Mouse (Mus musculus) intestine, embryonic 15.5 days (tissue): ENCODE measurements at regions not wholly inside any gene's neighbourhood (a gene's known extent, or its start where the extent isn't known, plus 50 kb on each side); places are given as distances from the start of the nearest gene placed in this dataset.

Source experiments
- ATAC-seq: fragments of 200-750 bp; cut with Nextera tagmentation; 2 replicates; pipeline ENCODE4 v1.8.0; 2017; ENCODE audit warnings: moderate TSS enrichment, moderate library complexity
- H3K27ac ChIP-seq: fragments of 300-500 bp; sonication (generic); 2 replicates; pipeline ENCODE4 v1.5.1; 2015; ENCODE audit warnings: mild to moderate bottlenecking, inconsistent platforms
- H3K27me3 ChIP-seq: fragments of 300-500 bp; sonication (generic); replicated peaks from 2 replicates; pipeline ENCODE4 v1.6.1; 2015; ENCODE audit warnings: inconsistent platforms
- H3K36me3 ChIP-seq: fragments of 300-500 bp; sonication (generic); 2 replicates; pipeline ENCODE4 v1.6.1; 2015; ENCODE audit warnings: inconsistent platforms
- H3K4me1 ChIP-seq: fragments of 300-500 bp; sonication (generic); replicated peaks from 2 replicates; pipeline ENCODE4 v1.6.1; 2015; ENCODE audit warnings: inconsistent platforms
- H3K4me2 ChIP-seq: fragments of 300-500 bp; sonication (generic); replicated peaks from 2 replicates; pipeline ENCODE4 v1.6.1; 2015; ENCODE audit warnings: mild to moderate bottlenecking, inconsistent platforms
- H3K4me3 ChIP-seq: fragments of 300-500 bp; sonication (generic); replicated peaks from 2 replicates; pipeline ENCODE4 v1.5.1; 2015; ENCODE audit warnings: inconsistent platforms
- H3K9ac ChIP-seq: fragments of 300-500 bp; sonication (generic); 2 replicates; pipeline ENCODE4 v1.6.1; 2015; ENCODE audit warnings: inconsistent platforms
- H3K9me3 ChIP-seq: fragments of 300-500 bp; sonication (generic); 2 replicates; pipeline ENCODE4 v1.6.1; 2016; ENCODE audit warnings: inconsistent platforms
- WGBS: fragments of 180-500 bp; shearing (Covaris S2); methylation state at CpG from one replicate; pipeline ENCODE4 v1.1.7; 2015; 5-methylcytosine and 5-hydroxymethylcytosine counted together

DNA sequence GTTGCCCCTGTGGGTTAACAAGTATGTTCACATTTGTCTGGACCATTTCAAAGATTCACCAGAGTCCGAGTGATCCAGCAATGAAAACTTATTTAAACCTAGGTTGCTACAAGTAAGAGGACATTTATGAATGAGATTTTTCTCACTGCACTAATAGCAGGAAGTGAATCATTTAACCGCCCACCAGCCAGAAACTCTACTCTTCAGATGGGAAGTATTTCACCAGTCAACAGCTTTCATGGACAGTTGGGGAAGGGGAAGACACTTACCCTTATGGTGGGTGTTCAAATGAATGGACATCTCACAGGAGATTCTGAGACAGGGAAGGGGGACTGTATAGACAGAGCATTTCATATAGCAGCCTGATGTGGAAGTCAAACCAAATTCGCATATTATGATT, 113.7 kb upstream of the Cd180 start:
- WGBS, result 86% methylated on average over 3 of the region's 3 CpGs

DNA sequence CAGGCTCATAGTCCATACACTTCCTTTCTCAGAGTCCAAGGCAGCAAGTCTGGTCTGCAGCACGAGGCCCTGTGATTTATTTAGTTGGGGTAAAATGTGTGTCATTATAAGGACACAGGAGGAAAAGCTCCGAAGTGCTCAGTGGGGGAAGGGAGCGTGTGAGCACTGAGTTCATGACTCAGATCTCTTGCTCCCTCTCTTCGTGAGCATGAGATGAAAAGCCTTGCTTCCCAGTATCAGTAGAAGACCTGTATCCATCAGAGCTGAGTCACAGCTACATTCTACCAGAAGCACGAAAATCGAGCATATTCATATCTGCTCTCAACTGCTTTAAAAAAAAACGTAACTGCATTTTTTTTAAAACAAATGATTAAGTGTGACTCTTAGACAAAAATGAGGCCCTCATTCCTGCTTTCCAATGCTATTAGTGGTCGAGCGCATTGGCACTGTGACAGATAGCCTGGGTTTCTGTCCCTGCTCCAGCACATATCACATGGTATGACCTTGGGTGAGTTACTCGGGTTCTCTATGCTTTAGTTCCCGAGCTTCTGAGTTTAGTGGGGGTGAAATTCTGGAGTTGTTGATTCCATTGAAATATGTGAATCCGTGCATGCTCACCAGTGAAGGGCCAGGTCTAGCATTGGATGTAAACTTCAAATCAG, 109.2 kb upstream of the Cd180 start:
- ATAC-seq, result no peak; the same call in 1 of the 2 replicates
- no peak overlapping the region for H3K9ac ChIP-seq
- 53% methylated on average over 12 of the region's 12 CpGs for WGBS
- H3K4me2 ChIP-seq, result no peak overlapping the region
- no peaks in the 10 kb centered on the region; the same call in 1 of the 2 replicates for H3K4me1 ChIP-seq
- H3K9me3 ChIP-seq, result no peaks in the 10 kb centered on the region
- no peaks in the 10 kb centered on the region for H3K36me3 ChIP-seq
- no peak overlapping the region for H3K27ac ChIP-seq
- no peaks in the 10 kb centered on the region for H3K27me3 ChIP-seq
- H3K4me3 ChIP-seq, result no peak overlapping the region

More for the DNA sequence above, 113.7 kb upstream of the Cd180 start:
- no peak overlapping the region for H3K4me2 ChIP-seq
- H3K27ac ChIP-seq, result no peak overlapping the region
- H3K27me3 ChIP-seq, result no peaks in the 10 kb centered on the region
- H3K36me3 ChIP-seq, result no peaks in the 10 kb centered on the region
- ATAC-seq, result no peak
- H3K9ac ChIP-seq, result no peak overlapping the region
- H3K9me3 ChIP-seq, result no peaks in the 10 kb centered on the region
- H3K4me1 ChIP-seq, result no peaks in the 10 kb centered on the region
- H3K4me3 ChIP-seq, result no peak overlapping the region

DNA sequence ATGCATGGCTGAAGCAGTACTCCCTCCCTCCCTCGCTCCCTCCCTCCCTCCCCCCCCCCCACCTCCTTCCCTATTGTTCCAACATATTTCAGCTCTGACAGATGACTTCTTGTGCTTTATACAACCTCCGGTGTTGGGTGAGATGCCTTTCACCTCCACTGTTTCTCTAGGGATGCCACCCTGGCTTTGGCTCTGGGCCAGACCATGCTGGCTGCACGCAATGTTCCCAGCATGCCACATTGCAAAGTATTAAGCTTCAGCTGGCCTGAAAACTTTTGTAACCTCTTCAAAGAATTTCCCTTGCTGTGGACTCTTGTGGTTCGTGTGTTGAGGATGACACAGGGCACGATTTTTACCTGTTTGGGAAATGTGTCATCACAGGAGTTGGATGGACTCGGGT, 107.1 kb upstream of the Cd180 start:
- Histone ChIP-seq H3K9me3 (no peaks in the 10 kb centered on the region), H3K4me1 (peaks cover 5% of the 10 kb centered on the region), H3K9ac (no peak overlapping the region), H3K27me3 (no peaks in the 10 kb centered on the region), H3K4me2 (no peak overlapping the region), H3K27ac (no peak overlapping the region), H3K36me3 (no peaks in the 10 kb centered on the region), H3K4me3 (no peak overlapping the region)
- ATAC-seq, result no peak
- WGBS, result 73% methylated on average over 6 of the region's 6 CpGs

DNA sequence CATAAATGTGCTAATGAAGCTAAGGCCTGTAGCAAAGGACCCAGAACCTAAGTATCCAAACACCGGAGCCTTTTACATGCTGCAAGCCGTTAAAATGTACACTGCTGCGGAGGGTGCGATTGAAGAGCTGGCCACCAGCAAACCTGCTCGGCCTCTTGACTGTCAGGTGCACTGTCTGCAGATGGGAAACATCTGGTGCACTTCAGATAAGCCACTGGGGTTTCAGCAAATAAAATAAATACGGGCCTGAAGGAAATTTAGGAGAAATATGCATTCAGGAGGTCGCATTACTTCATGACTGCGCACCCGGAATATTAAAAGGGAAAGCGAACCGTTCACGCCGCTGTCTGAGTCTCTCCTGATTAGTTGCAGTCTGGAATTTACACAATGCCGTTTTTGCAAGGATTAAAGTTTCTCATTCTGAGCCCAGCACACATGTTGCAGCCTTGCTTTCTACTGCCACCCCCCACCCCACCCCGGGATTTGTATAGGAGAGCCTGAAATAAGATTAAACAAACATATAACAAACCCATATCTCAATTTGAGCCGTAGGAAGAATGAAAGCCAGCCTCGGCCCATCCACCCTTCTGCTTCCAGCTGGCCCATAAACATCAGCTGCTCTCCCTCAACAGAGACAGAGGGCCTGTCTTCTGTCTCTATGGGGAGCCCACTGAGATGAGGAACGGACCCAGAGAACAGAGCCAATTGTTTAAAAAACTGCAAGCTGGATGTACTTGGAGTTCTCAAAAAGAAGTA, 103.5 kb upstream of the Cd180 start:
- Histone ChIP-seq H3K4me2 (peak overlapping the region; percentile 46), H3K36me3 (no peaks in the 10 kb centered on the region), H3K4me3 (no peak overlapping the region), H3K4me1 (peaks cover 5% of the 10 kb centered on the region), H3K9ac (no peak overlapping the region), H3K9me3 (no peaks in the 10 kb centered on the region), H3K27ac (peak overlapping the region; percentile 77), H3K27me3 (no peaks in the 10 kb centered on the region)
- peak; percentile 92 for ATAC-seq
- WGBS, result 29% methylated on average over 18 of the region's 18 CpGs

DNA sequence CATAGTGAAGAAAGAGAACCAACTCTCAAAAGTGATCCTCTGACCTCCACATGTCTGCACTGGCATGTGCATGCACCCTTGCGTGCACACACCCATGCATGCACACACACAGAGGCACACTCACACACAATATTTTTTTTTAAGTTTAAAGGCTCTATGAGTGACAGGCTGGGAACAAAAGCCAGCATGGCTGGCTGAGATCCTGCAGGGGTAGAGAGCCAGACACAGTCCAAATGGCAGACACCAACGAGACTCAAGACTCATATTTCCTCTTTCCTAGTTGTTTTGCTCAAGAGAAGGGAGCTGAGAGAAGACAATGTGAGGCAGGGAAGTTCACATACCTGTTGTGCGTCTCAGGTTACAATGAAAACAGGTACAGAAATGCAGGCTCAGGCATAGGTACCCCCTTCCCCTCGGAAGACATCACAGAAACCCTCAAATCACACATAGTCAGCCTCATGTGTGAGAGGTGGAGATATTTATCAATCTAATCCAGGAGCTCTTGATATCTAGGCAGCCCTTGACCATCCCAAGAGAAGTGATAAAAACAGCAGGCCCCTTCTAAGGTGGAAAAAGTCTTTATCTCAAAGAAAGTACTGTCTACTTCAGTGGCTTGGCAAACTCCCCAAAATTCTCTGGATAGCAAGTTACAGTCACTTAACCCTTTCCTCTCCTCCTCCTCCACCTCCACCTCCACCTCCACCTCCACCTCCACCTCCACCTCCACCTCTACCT, 101.4 kb upstream of the Cd180 start:
- no peak for ATAC-seq
- Histone ChIP-seq H3K36me3 (no peaks in the 10 kb centered on the region), H3K4me2 (no peak overlapping the region), H3K27me3 (no peaks in the 10 kb centered on the region), H3K27ac (no peak overlapping the region), H3K4me3 (no peak overlapping the region), H3K4me1 (peaks cover 5% of the 10 kb centered on the region), H3K9me3 (no peaks in the 10 kb centered on the region), H3K9ac (no peak overlapping the region)
- 73% methylated on average over 4 of the region's 4 CpGs for WGBS

DNA sequence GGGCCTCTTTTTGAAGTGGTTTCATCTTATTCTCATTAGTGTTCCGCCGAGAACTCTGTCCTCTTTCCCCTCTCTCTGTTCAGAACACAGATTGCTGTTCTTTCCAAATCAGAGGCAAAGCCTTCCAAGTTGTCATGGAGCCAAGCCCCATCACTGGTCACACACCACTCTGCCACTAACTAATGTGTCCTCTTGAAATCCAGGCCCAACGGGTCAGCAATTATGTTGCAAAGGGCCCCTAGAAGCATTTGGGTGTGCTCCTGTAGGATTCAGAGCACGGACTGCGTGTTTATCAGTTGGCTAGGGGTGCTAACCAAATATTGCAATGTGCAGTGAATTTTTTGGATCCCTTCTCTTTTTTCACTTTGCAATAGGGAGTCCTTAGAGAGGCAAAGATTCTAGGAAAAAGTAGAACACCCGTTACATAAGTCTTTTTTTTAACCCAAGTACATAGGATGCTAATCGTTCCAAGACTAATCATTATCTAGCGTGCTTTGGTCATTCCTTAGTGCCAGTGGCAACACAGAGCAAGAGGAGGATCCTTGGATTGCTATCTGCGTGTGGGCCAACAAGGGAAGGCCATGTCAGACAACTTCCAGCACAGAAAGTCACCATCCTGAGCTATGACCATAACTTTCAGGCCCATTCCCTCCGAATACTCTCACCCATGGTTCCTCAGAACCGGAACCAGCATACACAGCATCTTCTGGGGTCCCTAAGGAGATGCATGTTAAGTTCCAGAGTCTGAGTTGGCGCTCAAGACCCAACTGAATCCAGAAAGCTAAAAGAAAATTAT, 99.8 kb upstream of the Cd180 start:
- Histone ChIP-seq H3K27me3 (no peaks in the 10 kb centered on the region), H3K27ac (no peak overlapping the region), H3K36me3 (no peaks in the 10 kb centered on the region), H3K9me3 (no peaks in the 10 kb centered on the region), H3K4me3 (no peak overlapping the region), H3K9ac (no peak overlapping the region), H3K4me2 (no peak overlapping the region), H3K4me1 (peaks cover 5% of the 10 kb centered on the region)
- ATAC-seq, result no peak
- 83% methylated on average over 12 of the region's 12 CpGs for WGBS

DNA sequence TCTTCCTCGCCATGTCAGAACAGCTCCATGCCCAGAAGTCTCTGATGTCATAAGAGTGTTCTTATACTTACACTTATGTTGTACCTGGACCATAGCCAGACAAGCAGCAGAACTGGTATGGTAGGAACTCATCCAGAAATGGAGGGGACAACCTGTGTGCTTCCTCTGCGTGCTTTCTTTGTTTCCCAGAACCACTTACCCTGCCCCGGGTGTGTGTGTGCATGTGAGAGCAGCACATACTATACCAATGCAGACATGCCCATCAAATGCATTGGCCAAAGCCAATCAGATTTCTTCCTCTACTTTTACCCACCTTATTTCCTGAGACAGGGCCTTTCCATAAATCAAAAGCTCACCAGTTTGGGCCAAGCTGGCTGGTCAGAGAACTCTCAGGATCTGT, 99.2 kb upstream of the Cd180 start:
- no peak for ATAC-seq
- H3K4me1 ChIP-seq, result peaks cover 5% of the 10 kb centered on the region
- H3K4me2 ChIP-seq, result no peak overlapping the region
- no peaks in the 10 kb centered on the region for H3K27me3 ChIP-seq
- H3K4me3 ChIP-seq, result no peak overlapping the region
- H3K9me3 ChIP-seq, result no peaks in the 10 kb centered on the region
- no peaks in the 10 kb centered on the region for H3K36me3 ChIP-seq
- 96% methylated on average over 3 of the region's 3 CpGs for WGBS
- H3K27ac ChIP-seq, result no peak overlapping the region
- H3K9ac ChIP-seq, result no peak overlapping the region

DNA sequence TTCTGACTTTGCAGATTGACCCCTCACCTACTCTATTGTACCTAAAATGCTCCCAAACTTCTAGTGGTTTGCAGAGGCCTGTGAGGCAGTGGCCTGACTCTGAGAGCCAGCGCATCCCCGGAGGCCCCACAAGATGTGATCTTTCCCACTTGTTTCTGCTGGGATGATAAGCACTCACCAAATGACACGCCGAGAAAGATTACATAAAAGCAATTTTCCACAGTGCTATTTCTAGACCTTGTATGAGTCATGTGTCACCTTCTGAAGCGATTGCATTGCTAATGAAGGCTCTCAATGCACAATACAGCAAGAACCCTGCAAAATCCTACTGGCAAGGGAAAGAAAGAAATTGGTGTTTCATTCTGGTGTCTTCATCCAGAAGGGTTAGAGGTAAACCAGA, 97.8 kb upstream of the Cd180 start:
- no peak overlapping the region for H3K9ac ChIP-seq
- no peaks in the 10 kb centered on the region for H3K36me3 ChIP-seq
- H3K4me2 ChIP-seq, result no peak overlapping the region
- no peak overlapping the region for H3K4me3 ChIP-seq
- no peaks in the 10 kb centered on the region for H3K27me3 ChIP-seq
- no peak overlapping the region for H3K27ac ChIP-seq
- H3K9me3 ChIP-seq, result no peaks in the 10 kb centered on the region
- H3K4me1 ChIP-seq, result 0 out of 2 replicates have a peak, but pooled peaks cover 3% of the 10 kb centered on the region
- 76% methylated on average over 5 of the region's 5 CpGs for WGBS
- ATAC-seq, result no peak

DNA sequence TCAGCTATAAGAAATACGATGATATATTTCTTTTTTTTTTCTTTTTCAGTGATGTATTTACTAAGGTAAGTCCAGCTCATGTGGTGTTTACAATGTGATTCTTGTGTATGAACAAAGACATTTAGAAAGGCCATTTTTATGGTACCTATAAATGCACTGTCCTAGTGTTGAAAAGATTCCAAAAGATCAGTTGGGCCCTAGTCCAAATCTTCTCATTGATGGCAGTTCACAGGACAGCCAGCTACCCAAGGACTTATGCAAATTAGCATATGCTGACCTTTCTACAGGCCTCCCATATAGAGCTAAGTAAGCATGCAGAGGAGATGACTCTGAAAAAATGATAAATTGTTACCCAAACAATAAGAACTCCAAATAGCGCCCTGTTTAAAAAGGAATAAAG, 97.3 kb upstream of the Cd180 start:
- no peak overlapping the region for H3K4me3 ChIP-seq
- 83% methylated on average over 2 of the region's 2 CpGs for WGBS
- H3K27me3 ChIP-seq, result no peaks in the 10 kb centered on the region
- no peak overlapping the region for H3K27ac ChIP-seq
- H3K9ac ChIP-seq, result no peak overlapping the region
- H3K4me1 ChIP-seq, result 0 out of 2 replicates have a peak, but pooled peaks cover under 1% of the 10 kb centered on the region
- H3K4me2 ChIP-seq, result no peak overlapping the region
- no peak for ATAC-seq
- H3K9me3 ChIP-seq, result no peaks in the 10 kb centered on the region
- no peaks in the 10 kb centered on the region for H3K36me3 ChIP-seq

DNA sequence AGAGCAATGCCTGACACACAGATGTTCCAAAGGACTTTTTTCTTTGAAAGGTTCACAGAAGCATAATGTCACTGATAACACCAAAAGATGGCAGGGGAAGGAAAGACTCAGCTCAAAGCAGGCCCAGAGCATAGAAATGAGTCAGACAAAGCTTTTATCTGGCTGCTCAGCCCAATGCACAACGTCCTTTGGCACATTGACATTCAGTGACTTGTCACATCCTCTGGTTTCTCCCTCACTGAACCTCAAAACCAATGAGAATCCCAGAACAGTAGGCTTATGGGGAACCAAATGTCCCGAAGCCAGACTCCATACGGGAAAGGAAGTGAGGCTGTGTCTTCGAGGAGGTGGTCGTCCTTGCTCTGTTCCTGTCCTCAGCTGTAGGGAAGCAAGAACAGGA, 95.2 kb upstream of the Cd180 start:
- WGBS, result 84% methylated on average over 5 of the region's 5 CpGs
- Histone ChIP-seq H3K9ac (no peak overlapping the region), H3K4me2 (no peak overlapping the region), H3K4me1 (no peaks in the 10 kb centered on the region), H3K9me3 (no peaks in the 10 kb centered on the region), H3K4me3 (no peak overlapping the region), H3K27ac (no peak overlapping the region), H3K27me3 (no peaks in the 10 kb centered on the region), H3K36me3 (no peaks in the 10 kb centered on the region)
- ATAC-seq, result no peak

DNA sequence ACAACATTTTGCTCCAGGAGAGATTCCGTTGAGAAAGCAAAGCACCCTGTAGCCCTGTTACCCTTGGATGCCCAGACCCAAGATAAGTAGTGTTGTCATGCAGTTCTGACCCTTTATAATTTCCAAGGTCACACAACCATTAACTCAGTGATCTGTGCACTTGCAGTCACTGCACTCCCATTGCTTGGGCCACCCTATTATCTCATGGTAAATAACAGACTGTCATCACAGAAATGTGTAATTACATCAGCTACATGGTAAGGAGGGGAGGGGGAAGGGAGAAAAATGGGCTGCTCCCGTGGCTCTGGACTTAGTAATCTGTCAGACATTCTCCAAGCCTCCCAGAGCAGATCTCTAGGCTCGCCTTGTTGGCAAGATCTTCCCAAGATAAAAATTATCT, 93.8 kb upstream of the Cd180 start:
- H3K36me3 ChIP-seq, result no peaks in the 10 kb centered on the region
- no peaks in the 10 kb centered on the region for H3K9me3 ChIP-seq
- H3K27ac ChIP-seq, result no peak overlapping the region
- no peak overlapping the region for H3K4me2 ChIP-seq
- H3K9ac ChIP-seq, result no peak overlapping the region
- WGBS, result 24% methylated on average over 3 of the region's 3 CpGs
- 0 out of 2 replicates have a peak, but pooled peaks have one; percentile 41 for ATAC-seq
- no peaks in the 10 kb centered on the region for H3K27me3 ChIP-seq
- H3K4me3 ChIP-seq, result no peak overlapping the region
- no peaks in the 10 kb centered on the region for H3K4me1 ChIP-seq

DNA sequence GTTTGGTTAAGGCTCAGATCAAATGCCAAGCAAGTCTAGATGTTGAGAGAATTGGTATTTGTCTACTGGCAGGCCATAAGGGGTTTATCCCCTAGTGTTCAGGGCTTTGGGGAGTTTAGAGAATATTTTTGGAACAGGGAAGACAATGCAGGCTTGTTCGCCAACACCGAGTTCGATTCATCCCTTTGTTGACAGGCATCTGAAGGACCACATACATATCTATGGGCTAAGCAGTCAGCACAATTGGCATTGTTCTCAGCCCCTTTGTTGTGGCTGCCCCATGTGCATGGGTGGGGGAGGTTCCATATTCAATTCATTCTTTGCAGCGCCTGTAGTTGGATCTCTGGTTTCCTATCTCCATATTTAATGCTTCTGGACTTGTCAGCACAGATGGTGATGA, 93.3 kb upstream of the Cd180 start:
- H3K36me3 ChIP-seq, result no peaks in the 10 kb centered on the region
- no peak overlapping the region for H3K9ac ChIP-seq
- H3K4me2 ChIP-seq, result no peak overlapping the region
- H3K4me3 ChIP-seq, result no peak overlapping the region
- 66% methylated on average over 4 of the region's 4 CpGs for WGBS
- no peaks in the 10 kb centered on the region for H3K4me1 ChIP-seq
- no peaks in the 10 kb centered on the region for H3K9me3 ChIP-seq
- H3K27me3 ChIP-seq, result no peaks in the 10 kb centered on the region
- 0 out of 2 replicates have a peak, but pooled peaks have one; percentile 10 for ATAC-seq
- H3K27ac ChIP-seq, result no peak overlapping the region
